Mouse (Mus musculus) ZHBTc4 (cell line): ENCODE measurements at regions not wholly inside any gene's neighbourhood (a gene's known extent, or its start where the extent isn't known, plus 50 kb on each side); places are given as distances from the start of the nearest gene placed in this dataset.

Source experiments
- DNase-seq: peaks from one replicate; pipeline ENCODE4 v3.0.0-alpha.2; 2011; ENCODE audit warnings: low read depth, low spot score

- DNase-seq = peak; percentile 57
These were observed 69.3 kb upstream of the Mageb4 start for GRCm38 (mm10) chrX:86374239-86374638.
